Comparison of ENCODE assay signal across 8 mouse cellular contexts in genomic region chr4:131875242-131875641, GRCm38 (mm10). TPM values are rescaled to one million over a fixed set of nuclear protein-coding genes. Genes with fewer than 3 reads are reported as not detected.
DNase-seq lines count a peak whose midpoint lies in the region; ATAC-seq and TF ChIP-seq lines count a peak whose summit lies in the region.

No protein-coding gene starts in this region.

- H3K9ac ChIP-seq in heart, embryonic 12.5 days = peak overlapping the region; percentile 99
- peak overlapping the region; percentile 15; the same call in 1 of the 2 replicates for H3K9ac ChIP-seq in hindbrain, embryonic 11.5 days (ENCODE audit: low read depth, low read length)

- intact Hi-C loops in heart, postnatal 14 days (cut with DNase I) = no loop called here
- intact Hi-C loops in gastrocnemius, postnatal 14 days (cut with DNase I; ENCODE audit: low total_unique reads) = no loop called here

- H3K4me1 ChIP-seq in heart, embryonic 12.5 days (replicated peaks) = peaks cover 49% of the 10 kb centered on the region
- peaks cover 62% of the 10 kb centered on the region for H3K4me1 ChIP-seq in E14TG2a.4 (replicated peaks; ENCODE audit: low read depth, low read length)
- H3K4me1 ChIP-seq in hindbrain, embryonic 11.5 days (replicated peaks; ENCODE audit: control insufficient read depth, insufficient read depth, low read length) = peaks cover 4% of the 10 kb centered on the region; the same call in 1 of the 2 replicates
- peaks cover 52% of the 10 kb centered on the region for H3K4me1 ChIP-seq in midbrain, embryonic 10.5 days

- peaks cover 3% of the 10 kb centered on the region; the same call in 1 of the 2 replicates for H3K36me3 ChIP-seq in heart, embryonic 12.5 days
- peaks cover 19% of the 10 kb centered on the region for H3K36me3 ChIP-seq in E14TG2a.4 (ENCODE audit: insufficient read depth, low read length)
- no peaks in the 10 kb centered on the region for H3K36me3 ChIP-seq in hindbrain, embryonic 11.5 days (ENCODE audit: control insufficient read depth, insufficient read depth, low read length)
- H3K36me3 ChIP-seq in midbrain, embryonic 10.5 days = peaks cover 7% of the 10 kb centered on the region; the same call in 1 of the 2 replicates

- 48% methylated on average over 3 of the region's 3 CpGs for WGBS in heart, embryonic 12.5 days
- 51% methylated on average over 3 of the region's 3 CpGs for WGBS in hindbrain, embryonic 11.5 days
- 45% methylated on average over 3 of the region's 3 CpGs for WGBS in midbrain, embryonic 10.5 days

- ATAC-seq in heart, embryonic 12.5 days (ENCODE audit: insufficient number of reproducible peaks, low FRiP score) = no peak
- no peak for ATAC-seq in hindbrain, embryonic 11.5 days (ENCODE audit: low FRiP score)

- peak overlapping the region; percentile 88 for H3K4me2 ChIP-seq in heart, embryonic 12.5 days
- peak overlapping the region; percentile 88 for H3K4me2 ChIP-seq in hindbrain, embryonic 11.5 days (replicated peaks; ENCODE audit: low read depth, low read length)

- no peak for DNase-seq in heart, postnatal 14 days
- DNase-seq in hindbrain, embryonic 11.5 days (ENCODE audit: low spot score) = no peak
- DNase-seq in midbrain, embryonic 10.5 days (ENCODE audit: low spot score) = no peak
- DNase-seq in cerebellum, adult 9-11 months = no peak
- DNase-seq in gastrocnemius, postnatal 14 days = no peak
- no peak for DNase-seq in thymus, adult 18-20 months

- H3K9me3 ChIP-seq in heart, embryonic 12.5 days (replicated peaks) = no peaks in the 10 kb centered on the region
- H3K9me3 ChIP-seq in E14TG2a.4 (ENCODE audit: low read length) = no peaks in the 10 kb centered on the region
- H3K9me3 ChIP-seq in hindbrain, embryonic 11.5 days (ENCODE audit: control insufficient read depth, low read length) = no peaks in the 10 kb centered on the region
- H3K9me3 ChIP-seq in midbrain, embryonic 10.5 days (replicated peaks) = no peaks in the 10 kb centered on the region

- TF ChIP-seq CTCF in E14TG2a.4 (conservative IDR thresholded peaks at IDR 0.05; ENCODE audit: low read length) = no peak

- no peak overlapping the region for H3K27ac ChIP-seq in heart, embryonic 12.5 days (ENCODE audit: poor library complexity, severe bottlenecking)
- no peak overlapping the region for H3K27ac ChIP-seq in hindbrain, embryonic 11.5 days (ENCODE audit: low read depth, low read length)
- peak overlapping the region; percentile 100; the same call in 1 of the 2 replicates for H3K27ac ChIP-seq in midbrain, embryonic 10.5 days (replicated peaks)

- no peaks in the 10 kb centered on the region for H3K27me3 ChIP-seq in heart, embryonic 12.5 days (replicated peaks)
- no peaks in the 10 kb centered on the region for H3K27me3 ChIP-seq in E14TG2a.4 (ENCODE audit: insufficient read depth, low read length)
- H3K27me3 ChIP-seq in hindbrain, embryonic 11.5 days (ENCODE audit: control insufficient read depth, insufficient read depth, low read length) = no peaks in the 10 kb centered on the region
- no peaks in the 10 kb centered on the region for H3K27me3 ChIP-seq in midbrain, embryonic 10.5 days (ENCODE audit: low read depth, poor library complexity, severe bottlenecking)

- peak overlapping the region; percentile 92 for H3K4me3 ChIP-seq in heart, embryonic 12.5 days
- H3K4me3 ChIP-seq in E14TG2a.4 (replicated peaks; ENCODE audit: low read length) = peak overlapping the region; percentile 95
- peak overlapping the region; percentile 99 for H3K4me3 ChIP-seq in hindbrain, embryonic 11.5 days (ENCODE audit: low read depth, low read length)
- H3K4me3 ChIP-seq in midbrain, embryonic 10.5 days = peak overlapping the region; percentile 83

RNA-seq across cellular contexts. Expression of gene Srsf4, which starts 1.8 kb away (rescaled TPM):
- 86.1 and 87.1 TPM in 2 replicates for polyA plus RNA-seq in heart, embryonic 12.5 days (2016; fragmentation: Nextera tagmentation; extraction: Ambion mirVana)
- 10 to 100 TPM; 39.4 to 42.4 TPM for total RNA-seq in heart, postnatal 14 days (2021)
- polyA plus RNA-seq in hindbrain, embryonic 11.5 days (2014; fragmentation: Nextera tagmentation; extraction: Ambion mirVana) = 128 and 132 TPM in 2 replicates
- 147 and 157 TPM in 2 replicates for polyA plus RNA-seq in midbrain, embryonic 10.5 days (2016; fragmentation: Nextera tagmentation; extraction: Ambion mirVana)
- total RNA-seq in gastrocnemius, postnatal 14 days (2021) = 10 to 100 TPM; 29.6 to 41.4 TPM

RNA-seq across cellular contexts. Expression of gene Mecr, which starts 32.0 kb away (rescaled TPM):
- polyA plus RNA-seq in heart, embryonic 12.5 days (2016; fragmentation: Nextera tagmentation; extraction: Ambion mirVana) = 33.9 and 35.7 TPM in 2 replicates
- total RNA-seq in heart, postnatal 14 days (2021) = 10 to 100 TPM; 29.7 to 30.4 TPM
- polyA plus RNA-seq in hindbrain, embryonic 11.5 days (2014; fragmentation: Nextera tagmentation; extraction: Ambion mirVana) = 44.2 and 45.6 TPM in 2 replicates
- polyA plus RNA-seq in midbrain, embryonic 10.5 days (2016; fragmentation: Nextera tagmentation; extraction: Ambion mirVana) = 51.7 and 58.0 TPM in 2 replicates
- total RNA-seq in gastrocnemius, postnatal 14 days (2021) = 10 to 100 TPM; 19.2 to 25.7 TPM

RNA-seq across cellular contexts. Expression of gene Ptpru, which starts 37.2 kb away (rescaled TPM):
- 1.8 and 2.5 TPM in 2 replicates for polyA plus RNA-seq in heart, embryonic 12.5 days (2016; fragmentation: Nextera tagmentation; extraction: Ambion mirVana)
- 1 to 10 TPM; 3.2 to 6.8 TPM for total RNA-seq in heart, postnatal 14 days (2021)
- polyA plus RNA-seq in hindbrain, embryonic 11.5 days (2014; fragmentation: Nextera tagmentation; extraction: Ambion mirVana) = 11.4 and 13.2 TPM in 2 replicates
- 12.4 and 16.8 TPM in 2 replicates for polyA plus RNA-seq in midbrain, embryonic 10.5 days (2016; fragmentation: Nextera tagmentation; extraction: Ambion mirVana)
- total RNA-seq in gastrocnemius, postnatal 14 days (2021) = 1 to 10 TPM; 1.1 to 1.5 TPM

RNA-seq across cellular contexts. Expression of gene Tmem200b, which starts 46.3 kb away (rescaled TPM):
- polyA plus RNA-seq in heart, embryonic 12.5 days (2016; fragmentation: Nextera tagmentation; extraction: Ambion mirVana) = 6.9 and 8.2 TPM in 2 replicates
- 10 to 100 TPM in 1 of 2 experiments, 1 to 10 TPM in 1; 9.5 to 12.8 TPM for total RNA-seq in heart, postnatal 14 days (2021)
- polyA plus RNA-seq in hindbrain, embryonic 11.5 days (2014; fragmentation: Nextera tagmentation; extraction: Ambion mirVana) = 0.60 and 0.67 TPM in 2 replicates
- polyA plus RNA-seq in midbrain, embryonic 10.5 days (2016; fragmentation: Nextera tagmentation; extraction: Ambion mirVana) = 0.39 and 0.49 TPM in 2 replicates
- total RNA-seq in gastrocnemius, postnatal 14 days (2021) = 1 to 10 TPM; 4.5 to 5.5 TPM
